Mouse (Mus musculus): Measurements from ENCODE around the gene Yars2. TPM values are rescaled to one million over a fixed set of nuclear protein-coding genes. Genes with fewer than 3 reads are reported as not detected.
A peak's percentile ranks its signal among the peaks of the same experiment; 100 is the strongest.
"Not testable (repeated sequence)": the region's sequence is repeated elsewhere in the genome, so short reads cannot be mapped to it uniquely, and the experiment has no call there.

Gene Yars2
- polyA plus RNA-seq, 1 experiment from 2014 or later = 42.3 TPM

GRCm38 (mm10) chr16:16311319-16311718 lies 8.6 kb downstream of the Yars2 start:
- Histone ChIP-seq H3K9me3 (no peaks in the 10 kb centered on the region), H3K36me3 (replicated peaks) (peaks cover 62% of the 10 kb centered on the region)
- no peak for ATAC-seq (ENCODE audit: low FRiP score)

DNA sequence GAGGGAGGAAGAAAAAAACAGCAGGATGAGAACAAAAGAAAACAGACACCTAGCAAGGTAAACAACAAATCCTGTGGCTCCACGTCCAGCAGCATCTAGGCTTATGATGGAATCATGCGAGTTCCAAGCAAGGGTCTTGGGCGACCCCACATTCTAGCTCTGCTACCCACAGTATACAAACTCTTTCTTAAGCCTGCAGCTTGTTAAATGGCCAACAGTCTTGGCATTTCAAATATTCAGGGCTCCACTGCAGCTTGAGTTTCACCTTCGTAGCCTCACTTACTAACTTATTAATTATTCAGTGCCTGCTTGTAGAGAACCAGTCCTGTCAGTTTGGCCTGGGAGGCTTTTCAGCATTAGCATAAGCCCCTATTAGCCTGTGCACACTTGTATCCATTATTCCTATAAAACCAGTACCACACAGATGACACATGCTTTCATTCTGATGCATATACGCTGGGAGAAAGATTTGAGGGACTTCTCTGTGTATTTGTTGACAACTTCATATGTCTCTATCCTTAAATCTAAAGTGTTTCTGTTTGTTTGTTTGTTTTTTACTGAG lies 23.1 kb downstream of the Yars2 start:
- H3K27ac ChIP-seq = no peak overlapping the region
- no peak overlapping the region for H3K9ac ChIP-seq
- H3K4me1 ChIP-seq = no peaks in the 10 kb centered on the region
- no peak overlapping the region for H3K4me3 ChIP-seq (replicated peaks)
- WGBS = 67% methylated on average over 5 of the region's 5 CpGs
- no peaks in the 10 kb centered on the region for H3K27me3 ChIP-seq
- H3K9me3 ChIP-seq = no peaks in the 10 kb centered on the region
- H3K4me2 ChIP-seq = no peak overlapping the region
- no peak for ATAC-seq (ENCODE audit: low FRiP score)
- peaks cover 34% of the 10 kb centered on the region for H3K36me3 ChIP-seq (replicated peaks)

More at GRCm38 (mm10) chr16:16311319-16311718, 8.6 kb downstream of the Yars2 start:
- whole genome bisulfite sequencing = 84% methylated on average over 5 of the region's 5 CpGs
- no peaks in the 10 kb centered on the region for H3K27me3 ChIP-seq
- no peak overlapping the region for H3K4me3 ChIP-seq (replicated peaks)
- no peak overlapping the region for H3K4me2 ChIP-seq
- no peaks in the 10 kb centered on the region for H3K4me1 ChIP-seq
- no peak overlapping the region for H3K9ac ChIP-seq
- no peak overlapping the region for H3K27ac ChIP-seq

- H3K4me1 ChIP-seq = no peaks in the 10 kb centered on the region
- no peak overlapping the region for H3K9ac ChIP-seq
- WGBS = 96% methylated on average over 5 of the region's 5 CpGs
- no peak overlapping the region for H3K4me3 ChIP-seq (replicated peaks)
- no peak overlapping the region for H3K27ac ChIP-seq
- H3K9me3 ChIP-seq = no peaks in the 10 kb centered on the region
- H3K4me2 ChIP-seq = no peak overlapping the region
- peaks cover 3% of the 10 kb centered on the region; the same call in 1 of the 2 replicates for H3K36me3 ChIP-seq (replicated peaks)
- no peaks in the 10 kb centered on the region for H3K27me3 ChIP-seq
- no peak for ATAC-seq (ENCODE audit: low FRiP score)
These were observed 43.7 kb downstream of the Yars2 start for GRCm38 (mm10) chr16:16346420-16346819.

GRCm38 (mm10) chr16:16357908-16358307 lies 55.1 kb downstream of the Yars2 start:
- peak overlapping the region; percentile 87 for H3K9ac ChIP-seq
- H3K9me3 ChIP-seq = no peaks in the 10 kb centered on the region
- H3K4me1 ChIP-seq = peaks cover 6% of the 10 kb centered on the region
- no peaks in the 10 kb centered on the region for H3K27me3 ChIP-seq
- H3K4me3 ChIP-seq (replicated peaks) = peak overlapping the region; percentile 80
- H3K36me3 ChIP-seq (replicated peaks) = 0 out of 2 replicates have a peak, but pooled peaks cover 3% of the 10 kb centered on the region
- peak overlapping the region; percentile 60 for H3K4me2 ChIP-seq
- ATAC-seq (ENCODE audit: low FRiP score) = no peak
- no peak overlapping the region for H3K27ac ChIP-seq
- WGBS = 13% methylated on average over 6 of the region's 6 CpGs

- Histone ChIP-seq H3K4me3 (replicated peaks) (peak within 1 kb of the TSS; percentile 80), H3K4me2 (peak within 1 kb of the TSS; percentile 60), H3K27me3 (no peaks in the 10 kb centered on the region), H3K9ac (peak within 1 kb of the TSS; percentile 87), H3K36me3 (replicated peaks) (0 out of 2 replicates have a peak, but pooled peaks cover under 1% of the 10 kb centered on the region), H3K9me3 (no peaks in the 10 kb centered on the region), H3K27ac (peak within 1 kb of the TSS; percentile 88), H3K4me1 (peaks cover 6% of the 10 kb centered on the region)
- ATAC-seq (ENCODE audit: low FRiP score) = peak; percentile 99
- under 1% methylated on average over 55 of the region's 55 CpGs for WGBS
These were observed 55.8 kb downstream of the Yars2 start, which contains the start of gene Dnm1l for GRCm38 (mm10) chr16:16358481-16359100. Gene Dnm1l (minus strand): TSS chr16:16358959.

DNA sequence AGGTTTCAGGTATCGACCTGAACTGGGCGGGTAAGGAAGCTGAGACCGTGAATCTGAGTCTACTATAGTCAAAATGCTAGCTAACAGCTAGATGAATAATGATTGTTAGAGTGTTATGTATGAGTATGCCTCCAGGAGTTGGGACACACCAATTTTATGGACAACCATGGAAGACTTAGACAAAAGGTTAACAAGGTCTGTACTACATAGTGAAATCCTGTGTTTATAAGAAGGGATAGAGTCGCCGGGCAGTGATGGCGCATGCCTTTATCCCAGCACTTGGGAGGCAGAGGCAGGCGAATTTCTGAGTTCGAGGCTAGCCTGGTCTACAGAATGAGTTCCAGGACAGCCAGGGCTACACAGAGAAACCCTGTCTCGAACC lies 56.3 kb downstream of the Yars2 start:
- 56% methylated on average over 9 of the region's 9 CpGs for WGBS
- H3K27me3 ChIP-seq; H3K4me1 ChIP-seq; H3K9me3 ChIP-seq; H3K27ac ChIP-seq; H3K36me3 ChIP-seq (replicated peaks); H3K9ac ChIP-seq; ATAC-seq (ENCODE audit: low FRiP score): not testable (repeated sequence)
- H3K4me3 ChIP-seq (replicated peaks) = peak overlapping the region; percentile 80
- H3K4me2 ChIP-seq = peak overlapping the region; percentile 60; the same call in 1 of the 2 replicates

Other genes with a start within 250 kb of the Yars2 start
- 2.4 and 2.9 TPM in 2 replicates for gene Pkp2, start 89.6 kb upstream of the Yars2 start, polyA plus RNA-seq (2016; fragmentation: Nextera tagmentation; extraction: Ambion mirVana)
- 77.8 and 80.5 TPM in 2 replicates for gene Dnm1l, start 56.0 kb downstream of the Yars2 start, polyA plus RNA-seq (2016; fragmentation: Nextera tagmentation; extraction: Ambion mirVana)

Data from forebrain, embryonic 12.5 days (tissue).